In genomic region chr4:117303581-117304238, GRCm38 (mm10) we compare ENCODE assay signal across 9 mouse cellular contexts. TPM values are rescaled to one million over a fixed set of nuclear protein-coding genes. Genes with fewer than 3 reads are reported as not detected.
DNase-seq lines count a peak whose midpoint lies in the region; ATAC-seq and TF ChIP-seq lines count a peak whose summit lies in the region.
"Had no signal": no experiment of that assay in that cellular context is flagged by ENCODE, and none has a peak within 500 bp of the region (broad histone marks: within the 10 kb centered on the region; RNA-seq: fewer than 3 reads in every experiment).

No protein-coding gene starts in this region.

- no peak for TF ChIP-seq POLR2A in small intestine, adult 2 months (IDR thresholded peaks at IDR 0.05; ENCODE audit: low read depth, low read length)
- TF ChIP-seq POLR2A in lung, adult 2 months (IDR thresholded peaks at IDR 0.05; ENCODE audit: borderline replicate concordance, extremely low read depth, low read depth, low read length), result no peak

- H3K4me3 ChIP-seq in lung, embryonic 15.5 days, result peak overlapping the region; percentile 46
- H3K4me3 ChIP-seq in forebrain, embryonic 13.5 days, result peak overlapping the region; percentile 43
- H3K4me3 ChIP-seq in limb, embryonic 13.5 days, result peak overlapping the region; percentile 48
- peak overlapping the region; percentile 53; the same call in 1 of the 2 replicates for H3K4me3 ChIP-seq in small intestine, adult 2 months (ENCODE audit: low read depth, low read length)
- H3K4me3 ChIP-seq in lung, adult 2 months (replicated peaks; ENCODE audit: extremely low read depth, low read depth, low read length), result no peak overlapping the region

- peaks cover 18% of the 10 kb centered on the region for H3K4me1 ChIP-seq in lung, embryonic 15.5 days
- H3K4me1 ChIP-seq in forebrain, embryonic 13.5 days, result peaks cover 26% of the 10 kb centered on the region
- peaks cover 44% of the 10 kb centered on the region for H3K4me1 ChIP-seq in limb, embryonic 13.5 days
- peaks cover 6% of the 10 kb centered on the region for H3K4me1 ChIP-seq in small intestine, adult 2 months (ENCODE audit: control insufficient read depth, insufficient read depth, insufficient read length, low read length)
- no peaks in the 10 kb centered on the region for H3K4me1 ChIP-seq in lung, adult 2 months (ENCODE audit: control insufficient read depth, insufficient read depth, low read length)

- peak overlapping the region; percentile 92 for H3K4me2 ChIP-seq in lung, embryonic 15.5 days
- H3K4me2 ChIP-seq in forebrain, embryonic 13.5 days, result peak overlapping the region; percentile 78
- peak overlapping the region; percentile 87 for H3K4me2 ChIP-seq in limb, embryonic 13.5 days (replicated peaks)

- H3K27ac ChIP-seq in lung, embryonic 15.5 days, result no peak overlapping the region
- no peak overlapping the region for H3K27ac ChIP-seq in forebrain, embryonic 13.5 days
- no peak overlapping the region for H3K27ac ChIP-seq in limb, embryonic 13.5 days
- H3K27ac ChIP-seq in small intestine, adult 2 months (ENCODE audit: insufficient read depth, low read depth, low read length), result no peak overlapping the region

- peak overlapping the region; percentile 31; the same call in 1 of the 2 replicates for H3K9ac ChIP-seq in lung, embryonic 15.5 days
- H3K9ac ChIP-seq in forebrain, embryonic 13.5 days, result peak overlapping the region; percentile 63; the same call in 1 of the 2 replicates
- peak overlapping the region; percentile 65 for H3K9ac ChIP-seq in limb, embryonic 13.5 days

- no peak for DNase-seq in lung, postnatal 4 days
- DNase-seq in frontal cortex, postnatal 14 days (ENCODE audit: low spot score in 2 of 2), result no peak
- no peak for DNase-seq in adipocyte (ENCODE audit: low spot score)
- no peak for DNase-seq in lung, adult 2 months

- peaks cover 56% of the 10 kb centered on the region for H3K27me3 ChIP-seq in lung, embryonic 15.5 days
- peaks cover 75% of the 10 kb centered on the region for H3K27me3 ChIP-seq in forebrain, embryonic 13.5 days
- peaks cover 72% of the 10 kb centered on the region for H3K27me3 ChIP-seq in limb, embryonic 13.5 days
- peaks cover 14% of the 10 kb centered on the region for H3K27me3 ChIP-seq in small intestine, adult 2 months (ENCODE audit: control insufficient read depth, insufficient read depth, low read length)

- 11% methylated on average over 30 of the region's 30 CpGs for WGBS in lung, embryonic 15.5 days
- 7% methylated on average over 30 of the region's 30 CpGs for WGBS in forebrain, embryonic 13.5 days
- WGBS in limb, embryonic 13.5 days, result 13% methylated on average over 30 of the region's 30 CpGs
- WGBS in small intestine, adult 2 months, result 16% methylated on average over 30 of the region's 30 CpGs
- WGBS in lung, adult 2 months, result 28% methylated on average over 30 of the region's 30 CpGs

- TF ChIP-seq CTCF in small intestine, adult 2 months (IDR thresholded peaks at IDR 0.05; ENCODE audit: extremely low read depth, insufficient read length, insufficient replicate concordance, low read depth, low read length), result no peak
- TF ChIP-seq CTCF in lung, adult 2 months (IDR thresholded peaks at IDR 0.05; ENCODE audit: insufficient read depth, low read length), result no peak

- no peaks in the 10 kb centered on the region for H3K36me3 ChIP-seq in lung, embryonic 15.5 days
- no peaks in the 10 kb centered on the region for H3K36me3 ChIP-seq in forebrain, embryonic 13.5 days (ENCODE audit: poor library complexity, severe bottlenecking)
- no peaks in the 10 kb centered on the region for H3K36me3 ChIP-seq in limb, embryonic 13.5 days
- H3K36me3 ChIP-seq in small intestine, adult 2 months (ENCODE audit: control insufficient read depth, insufficient read depth, low read length), result no peaks in the 10 kb centered on the region

- H3K9me3 ChIP-seq in lung, embryonic 15.5 days, result no peaks in the 10 kb centered on the region
- H3K9me3 ChIP-seq in forebrain, embryonic 13.5 days (replicated peaks), result no peaks in the 10 kb centered on the region
- H3K9me3 ChIP-seq in limb, embryonic 13.5 days, result no peaks in the 10 kb centered on the region

- peak; percentile 7; the same call in 1 of the 2 replicates for ATAC-seq in lung, embryonic 15.5 days (ENCODE audit: borderline replicate concordance, extremely low read depth, low FRiP score, low TSS enrichment)
- no peak for ATAC-seq in forebrain, embryonic 13.5 days
- no peak for ATAC-seq in limb, embryonic 13.5 days (ENCODE audit: low FRiP score, low read depth)
- ATAC-seq: activated CD4-positive, CD25-positive, alpha-beta regulatory T cell, adult 4 months had no signal

RNA-seq across cellular contexts. Expression of gene Armh1, which starts 51.8 kb away (rescaled TPM):
- polyA plus RNA-seq in lung, embryonic 15.5 days (2015; fragmentation: Nextera tagmentation; extraction: Ambion mirVana), result 1.0 and 1.1 TPM in 2 replicates
- 0.38 and 0.65 TPM in 2 replicates for polyA plus RNA-seq in forebrain, embryonic 13.5 days (2015; fragmentation: Nextera tagmentation; extraction: Ambion mirVana)
- 0.53 and 0.79 TPM in 2 replicates for polyA plus RNA-seq in limb, embryonic 13.5 days (2015; fragmentation: Nextera tagmentation; extraction: Ambion mirVana)
- not detected in 2 replicates for polyA plus RNA-seq in small intestine, adult 2 months (2012; rRNA removed)
- 4.2 and 5.2 TPM in 2 replicates for polyA plus RNA-seq in lung, adult 2 months (2012; rRNA removed)
- polyA plus RNA-seq: activated CD4-positive, CD25-positive, alpha-beta regulatory T cell, adult 4 months had no signal

RNA-seq across cellular contexts. Expression of gene Tmem53, which starts 52.0 kb away (rescaled TPM):
- 17.6 and 18.6 TPM in 2 replicates for polyA plus RNA-seq in lung, embryonic 15.5 days (2015; fragmentation: Nextera tagmentation; extraction: Ambion mirVana)
- 6.7 and 6.9 TPM in 2 replicates for polyA plus RNA-seq in forebrain, embryonic 13.5 days (2015; fragmentation: Nextera tagmentation; extraction: Ambion mirVana)
- polyA plus RNA-seq in limb, embryonic 13.5 days (2015; fragmentation: Nextera tagmentation; extraction: Ambion mirVana), result 10.0 and 11.3 TPM in 2 replicates
- 13.7 and 19.0 TPM in 2 replicates for polyA plus RNA-seq in small intestine, adult 2 months (2012; rRNA removed)
- polyA plus RNA-seq in lung, adult 2 months (2012; rRNA removed), result 21.7 and 24.1 TPM in 2 replicates
